Mouse (Mus musculus): Measurements from ENCODE around the gene Mipol1. TPM values are rescaled to one million over a fixed set of nuclear protein-coding genes. Genes with fewer than 3 reads are reported as not detected.

Gene Mipol1
- total and polyA plus RNA-seq, 3 experiments, result 1.3 to 4.5 (median 4.1) TPM

GRCm38 (mm10) chr12:57476876-57477275 is 246.6 kb downstream of the Mipol1 start:
- 61% methylated on average over 3 of the region's 3 CpGs for WGBS
- TF ChIP-seq EP300 (IDR thresholded peaks at IDR 0.05; ENCODE audit: insufficient read depth, low read depth, low read length), result no peak
- TF ChIP-seq CTCF (IDR thresholded peaks at IDR 0.05), result no peak
- TF ChIP-seq POLR2A (IDR thresholded peaks at IDR 0.05; ENCODE audit: insufficient read depth, low read depth, low read length), result no peak
- no peaks in the 10 kb centered on the region for H3K27me3 ChIP-seq (ENCODE audit: control insufficient read depth, insufficient read depth, low read length)
- no peaks in the 10 kb centered on the region for H3K36me3 ChIP-seq (ENCODE audit: control insufficient read depth, insufficient read depth, low read length)
- no peak overlapping the region for H3K27ac ChIP-seq
- no peak overlapping the region for H3K9ac ChIP-seq (ENCODE audit: low read depth, low read length)
- no peaks in the 10 kb centered on the region for H3K79me2 ChIP-seq (replicated peaks; ENCODE audit: control insufficient read depth, insufficient read depth, low read length)
- no peaks in the 10 kb centered on the region for H3K4me1 ChIP-seq (ENCODE audit: control insufficient read depth, insufficient read depth, low read length)
- DNase-seq, result no peak
- H3K4me3 ChIP-seq, result no peak overlapping the region
- intact Hi-C loops (cut with DNase I), result no loop called here

DNA sequence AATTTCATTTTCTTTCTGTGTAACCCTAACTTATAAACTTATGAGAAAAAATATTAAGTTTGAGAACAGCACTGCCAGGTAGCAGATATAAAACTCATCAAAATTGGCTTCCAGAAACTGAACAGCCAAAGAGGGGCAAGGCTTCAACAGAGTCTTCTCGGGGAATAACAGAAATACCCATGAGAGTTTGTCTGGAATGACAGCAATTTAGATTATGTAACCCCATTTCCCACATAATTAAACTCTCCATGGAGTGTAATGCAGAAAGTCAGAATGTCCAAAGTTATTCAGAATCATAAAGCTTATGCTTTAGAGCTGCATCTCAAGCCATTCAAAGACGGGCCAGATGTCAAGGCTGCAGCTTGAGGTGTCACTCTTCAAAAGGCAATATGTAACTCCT is 251.6 kb downstream of the Mipol1 start:
- Histone ChIP-seq H3K27me3 (ENCODE audit: control insufficient read depth, insufficient read depth, low read length) (no peaks in the 10 kb centered on the region), H3K79me2 (replicated peaks; ENCODE audit: control insufficient read depth, insufficient read depth, low read length) (no peaks in the 10 kb centered on the region), H3K27ac (no peak overlapping the region), H3K36me3 (ENCODE audit: control insufficient read depth, insufficient read depth, low read length) (no peaks in the 10 kb centered on the region), H3K4me1 (ENCODE audit: control insufficient read depth, insufficient read depth, low read length) (no peaks in the 10 kb centered on the region), H3K9ac (ENCODE audit: low read depth, low read length) (no peak overlapping the region), H3K4me3 (no peak overlapping the region)
- WGBS, result 56% methylated on average over 2 of the region's 2 CpGs
- DNase-seq, result no peak
- intact Hi-C loops (cut with DNase I), result no loop called here
- TF ChIP-seq EP300 (IDR thresholded peaks at IDR 0.05; ENCODE audit: insufficient read depth, low read depth, low read length) (no peak), CTCF (IDR thresholded peaks at IDR 0.05) (no peak), POLR2A (IDR thresholded peaks at IDR 0.05; ENCODE audit: insufficient read depth, low read depth, low read length) (no peak)

- Histone ChIP-seq H3K36me3 (ENCODE audit: control insufficient read depth, insufficient read depth, low read length) (no peaks in the 10 kb centered on the region), H3K79me2 (replicated peaks; ENCODE audit: control insufficient read depth, insufficient read depth, low read length) (no peaks in the 10 kb centered on the region), H3K9ac (ENCODE audit: low read depth, low read length) (no peak overlapping the region), H3K4me3 (no peak overlapping the region), H3K27ac (no peak overlapping the region), H3K27me3 (ENCODE audit: control insufficient read depth, insufficient read depth, low read length) (no peaks in the 10 kb centered on the region), H3K4me1 (ENCODE audit: control insufficient read depth, insufficient read depth, low read length) (no peaks in the 10 kb centered on the region)
- no peak for DNase-seq
- WGBS, result 70% methylated on average over 6 of the region's 6 CpGs
- no peak for TF ChIP-seq EP300 (IDR thresholded peaks at IDR 0.05; ENCODE audit: insufficient read depth, low read depth, low read length)
- TF ChIP-seq CTCF (IDR thresholded peaks at IDR 0.05), result no peak
- no peak for TF ChIP-seq POLR2A (IDR thresholded peaks at IDR 0.05; ENCODE audit: insufficient read depth, low read depth, low read length)
- intact Hi-C loops (cut with DNase I), result no loop called here
Measured at GRCm38 (mm10) chr12:57496347-57497119, 266.3 kb downstream of the Mipol1 start.

DNA sequence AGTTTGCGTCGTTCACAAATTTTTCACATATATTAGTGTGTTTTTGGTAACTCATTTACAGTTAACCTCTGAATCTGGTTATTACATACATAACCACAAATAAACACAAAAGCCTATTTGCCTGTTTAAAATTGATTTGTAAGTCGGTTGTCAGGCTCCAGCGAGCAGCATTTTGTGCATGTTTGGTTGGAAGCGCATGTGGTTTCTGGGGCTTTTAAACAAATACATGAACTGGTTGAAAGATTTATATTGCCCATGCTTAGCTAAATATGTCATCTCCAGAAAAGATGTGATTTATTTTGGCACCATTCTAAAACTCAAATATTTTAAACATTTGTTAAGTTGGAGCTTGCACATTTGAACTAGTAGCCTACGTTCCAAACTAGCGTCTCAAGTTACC is 270.0 kb downstream of the Mipol1 start:
- TF ChIP-seq CTCF (IDR thresholded peaks at IDR 0.05) (no peak), EP300 (IDR thresholded peaks at IDR 0.05; ENCODE audit: insufficient read depth, low read depth, low read length) (no peak), POLR2A (IDR thresholded peaks at IDR 0.05; ENCODE audit: insufficient read depth, low read depth, low read length) (no peak)
- Histone ChIP-seq H3K4me3 (no peak overlapping the region), H3K27ac (no peak overlapping the region), H3K36me3 (ENCODE audit: control insufficient read depth, insufficient read depth, low read length) (no peaks in the 10 kb centered on the region), H3K9ac (ENCODE audit: low read depth, low read length) (no peak overlapping the region), H3K27me3 (ENCODE audit: control insufficient read depth, insufficient read depth, low read length) (no peaks in the 10 kb centered on the region), H3K79me2 (replicated peaks; ENCODE audit: control insufficient read depth, insufficient read depth, low read length) (no peaks in the 10 kb centered on the region), H3K4me1 (ENCODE audit: control insufficient read depth, insufficient read depth, low read length) (no peaks in the 10 kb centered on the region)
- intact Hi-C loops (cut with DNase I), result no loop called here
- WGBS, result 85% methylated on average over 7 of the region's 7 CpGs
- no peak for DNase-seq

GRCm38 (mm10) chr12:57505329-57505728 is 275.1 kb downstream of the Mipol1 start:
- no peak overlapping the region for H3K4me3 ChIP-seq
- intact Hi-C loops (cut with DNase I), result no loop called here
- H3K27me3 ChIP-seq (ENCODE audit: control insufficient read depth, insufficient read depth, low read length), result no peaks in the 10 kb centered on the region
- H3K27ac ChIP-seq, result no peak overlapping the region
- WGBS, result 58% methylated on average over 7 of the region's 7 CpGs
- H3K9ac ChIP-seq (ENCODE audit: low read depth, low read length), result no peak overlapping the region
- DNase-seq, result no peak
- no peaks in the 10 kb centered on the region for H3K79me2 ChIP-seq (replicated peaks; ENCODE audit: control insufficient read depth, insufficient read depth, low read length)
- H3K4me1 ChIP-seq (ENCODE audit: control insufficient read depth, insufficient read depth, low read length), result no peaks in the 10 kb centered on the region
- no peaks in the 10 kb centered on the region for H3K36me3 ChIP-seq (ENCODE audit: control insufficient read depth, insufficient read depth, low read length)
- TF ChIP-seq POLR2A (IDR thresholded peaks at IDR 0.05; ENCODE audit: insufficient read depth, low read depth, low read length) (no peak), EP300 (IDR thresholded peaks at IDR 0.05; ENCODE audit: insufficient read depth, low read depth, low read length) (no peak), CTCF (IDR thresholded peaks at IDR 0.05) (no peak)

GRCm38 (mm10) chr12:57508938-57509337 is 278.7 kb downstream of the Mipol1 start:
- H3K79me2 ChIP-seq (replicated peaks; ENCODE audit: control insufficient read depth, insufficient read depth, low read length), result no peaks in the 10 kb centered on the region
- no peak overlapping the region for H3K4me3 ChIP-seq
- no peak for DNase-seq
- H3K36me3 ChIP-seq (ENCODE audit: control insufficient read depth, insufficient read depth, low read length), result no peaks in the 10 kb centered on the region
- H3K27me3 ChIP-seq (ENCODE audit: control insufficient read depth, insufficient read depth, low read length), result no peaks in the 10 kb centered on the region
- H3K4me1 ChIP-seq (ENCODE audit: control insufficient read depth, insufficient read depth, low read length), result no peaks in the 10 kb centered on the region
- no peak for TF ChIP-seq CTCF (IDR thresholded peaks at IDR 0.05)
- TF ChIP-seq POLR2A (IDR thresholded peaks at IDR 0.05; ENCODE audit: insufficient read depth, low read depth, low read length), result no peak
- no peak for TF ChIP-seq EP300 (IDR thresholded peaks at IDR 0.05; ENCODE audit: insufficient read depth, low read depth, low read length)
- no peak overlapping the region for H3K27ac ChIP-seq
- no peak overlapping the region for H3K9ac ChIP-seq (ENCODE audit: low read depth, low read length)
- 61% methylated on average over 11 of the region's 11 CpGs for WGBS
- intact Hi-C loops (cut with DNase I), result no loop called here

Data from heart, adult 2 months (tissue).